Mouse (Mus musculus) small intestine, adult 2 months (tissue): ENCODE results near the gene Slc9b2. TPM values are rescaled to one million over a fixed set of nuclear protein-coding genes. Genes with fewer than 3 reads are reported as not detected.

Experiments used
- H3K27ac ChIP-seq: fragments of 200-500 bp; 2 replicates; pipeline ENCODE4 v1.5.1; 2012; ENCODE audit warnings: low read depth, low read length, control low read depth, inconsistent platforms; ENCODE audit not compliant: insufficient read depth
- H3K27me3 ChIP-seq: fragments of 200-500 bp; 2 replicates; pipeline ENCODE4 v1.6.1; 2012; ENCODE audit warnings: mild to moderate bottlenecking, moderate library complexity, low read length, inconsistent platforms; ENCODE audit not compliant: control insufficient read depth, insufficient read depth
- H3K36me3 ChIP-seq: fragments of 200-500 bp; 2 replicates; pipeline ENCODE4 v1.6.1; 2012; ENCODE audit warnings: mild to moderate bottlenecking, low read length, control low read depth, inconsistent platforms; ENCODE audit not compliant: control insufficient read depth, insufficient read depth
- H3K4me1 ChIP-seq: fragments of 200-500 bp; 2 replicates; pipeline ENCODE4 v1.6.1; 2012; ENCODE audit warnings: low read length, inconsistent platforms, mixed read lengths; ENCODE audit not compliant: control insufficient read depth, insufficient read depth, insufficient read length
- H3K4me3 ChIP-seq: fragments of 200-500 bp; 2 replicates; pipeline ENCODE4 v1.5.1; 2012; ENCODE audit warnings: low read depth, mild to moderate bottlenecking, control low read depth, inconsistent platforms, low read length, moderate library complexity
- CTCF ChIP-seq: fragments of 200-500 bp; IDR thresholded peaks from 2 replicates; pipeline ENCODE4 v1.5.1; 2012; ENCODE audit warnings: low read depth, mild to moderate bottlenecking, control low read depth, inconsistent platforms, low read length, moderate library complexity, mixed read lengths; ENCODE audit not compliant: insufficient replicate concordance, insufficient read length; ENCODE audit errors: extremely low read depth
- POLR2A ChIP-seq: fragments of 200-500 bp; IDR thresholded peaks from 2 replicates; pipeline ENCODE4 v1.6.1; 2012; ENCODE audit warnings: low read depth, mild to moderate bottlenecking, control low read depth, inconsistent platforms, low read length, moderate library complexity
- WGBS: fragments of 180-500 bp; shearing (Covaris S2); methylation state at CpG from one replicate; pipeline ENCODE4 v1.1.7; 2018; 5-methylcytosine and 5-hydroxymethylcytosine counted together
- polyA plus RNA-seq: library from polyadenylated mRNA; depleted of rRNA; stranded (reverse); fragments of >200 nt; gene quantifications from 2 replicates; pipeline ENCODE4 v1.2.3, GENCODE M21; 2012

Slc9b2 gene
- polyA plus RNA-seq, 1 experiment: not detected

DNA sequence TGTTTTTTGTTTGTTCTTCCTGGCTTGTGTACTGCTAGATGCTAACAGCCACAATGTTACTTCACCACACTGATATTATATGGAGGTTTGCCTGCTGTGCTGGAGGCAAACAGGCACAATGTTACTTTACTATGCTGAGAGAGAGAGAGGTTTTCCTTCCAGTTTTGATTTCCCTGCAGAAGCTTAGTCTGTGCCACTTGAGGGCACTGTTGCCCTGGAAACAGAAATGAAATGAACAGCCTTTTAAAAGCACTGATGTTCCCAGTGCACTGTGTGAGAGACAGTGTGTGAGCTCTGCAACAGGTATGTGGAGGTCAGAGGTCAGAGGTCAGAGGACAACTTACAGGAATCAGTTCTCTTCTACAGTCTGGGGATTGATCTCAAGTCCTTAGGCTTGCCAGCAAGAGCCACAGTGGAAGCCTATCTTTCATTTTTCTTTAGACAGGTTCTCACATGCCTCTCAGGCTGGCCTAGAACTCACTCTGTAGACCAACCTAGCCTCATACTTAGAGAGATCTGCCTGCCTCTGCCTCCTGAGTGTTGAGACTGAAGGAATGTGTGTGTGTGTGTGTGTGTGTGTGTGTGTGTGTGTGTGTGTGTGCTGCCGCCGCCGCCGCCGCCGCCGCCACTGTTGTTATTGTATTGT lies 17.1 kb upstream of the Slc9b2 start:
- TF ChIP-seq POLR2A (no peak), CTCF (0 out of 2 replicates have a peak, but pooled peaks have one; percentile 17)
- 100% methylated on average over 7 of the region's 7 CpGs for WGBS

GRCm38 (mm10) chr3:135293703-135294102 lies 13.8 kb upstream of the Slc9b2 start:
- Histone ChIP-seq H3K4me1 (no peaks in the 10 kb centered on the region; the same call in 1 of the 2 replicates), H3K36me3 (no peaks in the 10 kb centered on the region), H3K27me3 (no peaks in the 10 kb centered on the region), H3K27ac (no peak overlapping the region), H3K4me3 (no peak overlapping the region)
- TF ChIP-seq POLR2A: no peak
- TF ChIP-seq CTCF: no peak
- 53% methylated on average over 7 of the region's 7 CpGs for WGBS

More for the DNA sequence above, 17.1 kb upstream of the Slc9b2 start:
- Histone ChIP-seq H3K36me3 (no peaks in the 10 kb centered on the region), H3K4me1 (peaks cover 3% of the 10 kb centered on the region; the same call in 1 of the 2 replicates), H3K27me3 (no peaks in the 10 kb centered on the region), H3K4me3 (no peak overlapping the region), H3K27ac (no peak overlapping the region)

DNA sequence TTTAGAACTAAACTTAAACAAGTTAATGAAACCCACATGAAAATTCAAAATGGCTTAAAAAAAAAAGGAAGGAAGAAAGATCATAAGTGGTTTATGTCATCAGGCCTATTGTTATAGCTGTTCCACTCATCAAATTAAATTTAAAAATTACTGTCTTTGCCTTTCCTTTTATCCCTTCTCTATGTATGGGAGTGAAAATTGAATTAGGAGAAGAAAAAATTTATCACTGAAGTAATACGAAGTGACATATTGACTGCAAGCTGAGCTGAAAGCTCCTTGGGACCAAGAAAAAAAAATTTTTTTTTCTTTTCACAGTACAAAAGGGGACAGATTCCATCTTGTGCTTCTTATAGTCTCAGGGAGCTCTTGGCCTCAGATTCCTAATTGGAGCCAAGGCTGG lies 11.9 kb upstream of the Slc9b2 start:
- no peak overlapping the region for H3K4me3 ChIP-seq
- WGBS: 94% methylated on average over 1 of the region's 1 CpGs
- H3K27ac ChIP-seq: no peak overlapping the region
- TF ChIP-seq POLR2A: no peak
- no peak for TF ChIP-seq CTCF
- H3K36me3 ChIP-seq: no peaks in the 10 kb centered on the region
- H3K27me3 ChIP-seq: no peaks in the 10 kb centered on the region
- no peaks in the 10 kb centered on the region; the same call in 1 of the 2 replicates for H3K4me1 ChIP-seq

DNA sequence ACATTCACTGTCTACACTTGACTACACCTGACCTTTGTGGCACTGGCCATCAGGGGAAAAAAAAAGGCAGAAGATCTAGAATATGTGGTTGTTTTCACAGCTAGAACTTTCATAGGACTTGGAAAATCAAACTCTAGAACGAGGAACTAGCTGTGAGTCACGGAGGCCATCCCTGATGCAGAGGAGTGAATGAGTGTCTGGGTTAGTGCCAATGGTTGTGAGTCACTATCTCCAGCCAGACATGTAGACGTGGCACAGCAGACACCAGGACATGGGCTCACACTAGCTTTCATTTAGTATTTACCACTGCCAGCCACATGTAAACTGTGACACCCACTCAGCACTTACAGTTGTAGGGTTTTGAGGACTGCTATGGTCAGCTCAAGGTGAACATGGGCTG lies 8.9 kb upstream of the Slc9b2 start:
- Histone ChIP-seq H3K4me3 (no peak overlapping the region), H3K27me3 (no peaks in the 10 kb centered on the region), H3K4me1 (no peaks in the 10 kb centered on the region; the same call in 1 of the 2 replicates), H3K36me3 (no peaks in the 10 kb centered on the region), H3K27ac (no peak overlapping the region)
- 16% methylated on average over 3 of the region's 3 CpGs for WGBS
- no peak for TF ChIP-seq CTCF
- no peak for TF ChIP-seq POLR2A

DNA sequence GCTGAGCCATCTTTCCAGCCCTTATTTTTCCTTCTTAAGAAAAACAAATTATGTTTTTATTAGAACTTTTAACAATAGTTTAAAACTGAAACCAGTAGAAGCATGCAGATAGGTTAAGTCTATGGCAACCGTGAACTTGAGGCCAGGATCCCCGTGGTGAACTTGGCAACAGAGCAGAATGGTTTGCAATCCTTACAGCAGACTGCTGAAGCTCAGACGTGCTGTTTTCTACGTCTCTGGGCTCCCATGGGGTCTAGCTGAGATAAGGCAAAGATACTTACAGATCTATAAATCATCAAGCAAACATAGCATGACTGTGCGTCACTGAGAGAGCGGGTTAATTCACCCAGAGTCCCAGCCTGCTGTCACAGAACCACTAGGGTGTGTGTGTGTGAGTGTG lies 7.4 kb upstream of the Slc9b2 start:
- H3K36me3 ChIP-seq: no peaks in the 10 kb centered on the region
- no peaks in the 10 kb centered on the region; the same call in 1 of the 2 replicates for H3K4me1 ChIP-seq
- 53% methylated on average over 6 of the region's 6 CpGs for WGBS
- TF ChIP-seq POLR2A: no peak
- TF ChIP-seq CTCF: no peak
- H3K4me3 ChIP-seq: no peak overlapping the region
- no peak overlapping the region for H3K27ac ChIP-seq
- H3K27me3 ChIP-seq: no peaks in the 10 kb centered on the region

GRCm38 (mm10) chr3:135304060-135304459 lies 3.4 kb upstream of the Slc9b2 start:
- H3K4me1 ChIP-seq: peaks cover 4% of the 10 kb centered on the region
- no peaks in the 10 kb centered on the region for H3K36me3 ChIP-seq
- H3K27me3 ChIP-seq: peaks cover 14% of the 10 kb centered on the region
- 75% methylated on average over 6 of the region's 6 CpGs for WGBS
- no peak overlapping the region for H3K4me3 ChIP-seq
- H3K27ac ChIP-seq: no peak overlapping the region
- TF ChIP-seq CTCF (no peak), POLR2A (no peak)

DNA sequence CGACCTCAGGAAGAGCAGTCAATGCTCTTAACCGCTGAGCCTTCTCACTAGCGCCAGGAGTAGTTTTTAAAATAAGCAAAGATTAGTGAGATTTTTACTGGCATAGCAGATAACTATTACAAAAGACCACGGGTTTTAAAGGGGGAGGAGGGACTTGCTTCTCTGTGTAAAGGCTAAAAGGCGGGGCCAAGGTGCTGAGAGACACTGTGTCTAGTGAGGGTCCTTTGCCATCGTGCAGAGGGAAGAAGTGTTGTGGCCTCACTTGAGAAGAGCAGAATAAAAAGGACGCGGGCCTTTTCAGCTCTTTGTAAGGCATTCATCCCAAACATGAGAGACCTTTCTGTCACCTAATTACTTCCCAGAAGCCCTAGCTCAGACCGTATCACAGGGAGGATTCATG lies 2.9 kb upstream of the Slc9b2 start:
- WGBS: 52% methylated on average over 9 of the region's 9 CpGs
- TF ChIP-seq POLR2A (no peak), CTCF (no peak)
- no peaks in the 10 kb centered on the region for H3K36me3 ChIP-seq
- H3K4me3 ChIP-seq: no peak overlapping the region
- no peak overlapping the region for H3K27ac ChIP-seq
- peaks cover 4% of the 10 kb centered on the region for H3K4me1 ChIP-seq
- H3K27me3 ChIP-seq: peaks cover 14% of the 10 kb centered on the region
